In genomic region chr10:111806916-111807315, GRCm38 (mm10) we compare ENCODE assay signal across 16 mouse cellular contexts.
DNase-seq lines count a peak whose midpoint lies in the region; ATAC-seq lines count a peak whose summit lies in the region.
"Had no signal": no experiment of that assay in that cellular context is flagged by ENCODE, and none has a peak within 500 bp of the region (broad histone marks: within the 10 kb centered on the region; RNA-seq: fewer than 3 reads in every experiment).

No protein-coding gene starts in this region.

- intact Hi-C loops in heart, postnatal 10 days (cut with DNase I) = loop anchor here (10.0 kb wide), 1 partner anchor 302 kb away; the partner anchor contains the start of gene Phlda1

- WGBS in heart, embryonic 13.5 days = 40% methylated on average over 5 of the region's 5 CpGs
- 21% methylated on average over 5 of the region's 5 CpGs for WGBS in liver, embryonic 12.5 days (ENCODE audit: insufficient replicate concordance)
- WGBS in liver, embryonic 11.5 days = 35% methylated on average over 5 of the region's 5 CpGs
- WGBS in kidney, embryonic 16.5 days = 20% methylated on average over 5 of the region's 5 CpGs

- H3K4me3 ChIP-seq in heart, embryonic 13.5 days = no peak overlapping the region
- no peak overlapping the region for H3K4me3 ChIP-seq in liver, embryonic 12.5 days
- no peak overlapping the region for H3K4me3 ChIP-seq in liver, embryonic 11.5 days (ENCODE audit: low read depth, low read length)
- no peak overlapping the region for H3K4me3 ChIP-seq in kidney, embryonic 16.5 days (ENCODE audit: low read length)
- H3K4me3 ChIP-seq: embryonic facial prominence, embryonic 13.5 days; hindbrain, embryonic 12.5 days; intestine, embryonic 15.5 days; left cerebral cortex, adult 2 months had no signal

- no peaks in the 10 kb centered on the region for H3K9me3 ChIP-seq in heart, embryonic 13.5 days
- no peaks in the 10 kb centered on the region for H3K9me3 ChIP-seq in liver, embryonic 12.5 days (replicated peaks)
- no peaks in the 10 kb centered on the region for H3K9me3 ChIP-seq in liver, embryonic 11.5 days (ENCODE audit: control insufficient read depth, low read length)
- no peaks in the 10 kb centered on the region for H3K9me3 ChIP-seq in kidney, embryonic 16.5 days (ENCODE audit: low read length)
- H3K9me3 ChIP-seq: embryonic facial prominence, embryonic 13.5 days; hindbrain, embryonic 12.5 days; intestine, embryonic 15.5 days had no signal

- H3K27ac ChIP-seq in heart, embryonic 13.5 days (replicated peaks) = 0 out of 2 replicates have a peak overlapping the region, but pooled peaks have one; percentile 46
- no peak overlapping the region for H3K27ac ChIP-seq in liver, embryonic 12.5 days
- no peak overlapping the region for H3K27ac ChIP-seq in liver, embryonic 11.5 days (ENCODE audit: low read depth, low read length)
- H3K27ac ChIP-seq in kidney, embryonic 16.5 days (ENCODE audit: low read length) = peak overlapping the region; percentile 5; the same call in 1 of the 2 replicates
- H3K27ac ChIP-seq: embryonic facial prominence, embryonic 13.5 days; hindbrain, embryonic 12.5 days; intestine, embryonic 15.5 days; left cerebral cortex, adult 2 months had no signal

- H3K4me2 ChIP-seq in heart, embryonic 13.5 days = no peak overlapping the region
- H3K4me2 ChIP-seq in liver, embryonic 12.5 days = no peak overlapping the region
- no peak overlapping the region for H3K4me2 ChIP-seq in liver, embryonic 11.5 days
- H3K4me2 ChIP-seq in kidney, embryonic 16.5 days (replicated peaks; ENCODE audit: low read depth, low read length) = no peak overlapping the region
- H3K4me2 ChIP-seq: embryonic facial prominence, embryonic 13.5 days; hindbrain, embryonic 12.5 days; intestine, embryonic 15.5 days had no signal

- no peak for DNase-seq in heart, postnatal 10 days
- no peak for DNase-seq in liver, embryonic 11.5 days (ENCODE audit: low spot score)
- DNase-seq in kidney, postnatal 36 days = peak; percentile 8 to 26
- no peak for DNase-seq in gastrocnemius, postnatal 25 days
- DNase-seq: cerebellum, postnatal 14 days; liver, postnatal 0 days; thymus, postnatal 4 days had no signal

- H3K36me3 ChIP-seq in heart, embryonic 13.5 days = no peaks in the 10 kb centered on the region
- no peaks in the 10 kb centered on the region for H3K36me3 ChIP-seq in liver, embryonic 12.5 days
- no peaks in the 10 kb centered on the region for H3K36me3 ChIP-seq in liver, embryonic 11.5 days (ENCODE audit: control insufficient read depth, insufficient read depth, low read length)
- no peaks in the 10 kb centered on the region for H3K36me3 ChIP-seq in kidney, embryonic 16.5 days (ENCODE audit: insufficient read depth, low read length)
- H3K36me3 ChIP-seq: embryonic facial prominence, embryonic 13.5 days; hindbrain, embryonic 12.5 days; intestine, embryonic 15.5 days had no signal

- H3K4me1 ChIP-seq in heart, embryonic 13.5 days = peaks cover 13% of the 10 kb centered on the region
- peaks cover 12% of the 10 kb centered on the region for H3K4me1 ChIP-seq in liver, embryonic 12.5 days
- H3K4me1 ChIP-seq in liver, embryonic 11.5 days (replicated peaks; ENCODE audit: control insufficient read depth, insufficient read depth, low read length) = peaks cover 7% of the 10 kb centered on the region
- peaks cover 18% of the 10 kb centered on the region for H3K4me1 ChIP-seq in kidney, embryonic 16.5 days (ENCODE audit: insufficient read depth, low read length)
- H3K4me1 ChIP-seq: intestine, embryonic 15.5 days had no signal

- no peak overlapping the region for H3K9ac ChIP-seq in heart, embryonic 13.5 days
- no peak overlapping the region for H3K9ac ChIP-seq in liver, embryonic 12.5 days
- no peak overlapping the region for H3K9ac ChIP-seq in liver, embryonic 11.5 days (ENCODE audit: low read depth, low read length)
- H3K9ac ChIP-seq in kidney, embryonic 16.5 days (replicated peaks; ENCODE audit: low read length) = no peak overlapping the region
- H3K9ac ChIP-seq: embryonic facial prominence, embryonic 13.5 days; hindbrain, embryonic 12.5 days; intestine, embryonic 15.5 days; liver, postnatal 0 days had no signal

- ATAC-seq in heart, embryonic 13.5 days (ENCODE audit: extremely low read depth, insufficient number of reproducible peaks, low FRiP score, low TSS enrichment) = no peak
- ATAC-seq in liver, embryonic 12.5 days = 0 out of 2 replicates have a peak, but pooled peaks have one; percentile 13
- no peak for ATAC-seq in liver, embryonic 11.5 days (replicated peaks; ENCODE audit: low FRiP score)
- ATAC-seq in kidney, embryonic 16.5 days (ENCODE audit: low FRiP score, low TSS enrichment) = 0 out of 2 replicates have a peak, but pooled peaks have one; percentile 27
- ATAC-seq: forebrain, embryonic 16.5 days; intestine, embryonic 15.5 days; liver, postnatal 0 days; midbrain, embryonic 16.5 days had no signal

- H3K27me3 ChIP-seq in heart, embryonic 13.5 days (replicated peaks) = no peaks in the 10 kb centered on the region
- H3K27me3 ChIP-seq in liver, embryonic 12.5 days (replicated peaks) = no peaks in the 10 kb centered on the region
- no peaks in the 10 kb centered on the region for H3K27me3 ChIP-seq in liver, embryonic 11.5 days (replicated peaks; ENCODE audit: control insufficient read depth, insufficient read depth, low read length)
- H3K27me3 ChIP-seq in kidney, embryonic 16.5 days (ENCODE audit: insufficient read depth, low read length) = no peaks in the 10 kb centered on the region
- H3K27me3 ChIP-seq: embryonic facial prominence, embryonic 13.5 days; hindbrain, embryonic 12.5 days; intestine, embryonic 15.5 days had no signal

Comparison
In these comparisons a context has a peak if more than half of its experiments do, and no peak if none do; other contexts are left out.
1. ATAC-seq: peak in liver, embryonic 12.5 days (single experiment) and kidney, embryonic 16.5 days (single experiment); none in heart, embryonic 13.5 days (single experiment) and liver, embryonic 11.5 days (single experiment).
2. H3K27ac ChIP-seq: peak in heart, embryonic 13.5 days (single experiment) and kidney, embryonic 16.5 days (single experiment); none in liver, embryonic 12.5 days (single experiment) and liver, embryonic 11.5 days (single experiment).
3. DNase-seq: peak in kidney, postnatal 36 days (2 of 2); none in heart, postnatal 10 days (0 of 2), liver, embryonic 11.5 days (single experiment) and gastrocnemius, postnatal 25 days (single experiment).